Mouse (Mus musculus) embryonic fibroblast, embryonic 13.5 days (primary cell): Measurements from ENCODE around the gene Ago4. TPM values are rescaled to one million over a fixed set of nuclear protein-coding genes. Genes with fewer than 3 reads are reported as not detected.
"Not testable (repeated sequence)": the region's sequence is repeated elsewhere in the genome, so short reads cannot be mapped to it uniquely, and the experiment has no call there.

Source experiments
- H3K27ac ChIP-seq: 2 replicates; pipeline ENCODE4 v1.5.1; 2012; ENCODE audit warnings: low read length, control low read depth, inconsistent platforms; ENCODE audit not compliant: insufficient read depth
- H3K4me1 ChIP-seq: 2 replicates; pipeline ENCODE4 v1.6.1; 2011; ENCODE audit warnings: low read length; ENCODE audit not compliant: control insufficient read depth, insufficient read depth
- H3K4me3 ChIP-seq: 2 replicates; pipeline ENCODE4 v1.5.1; 2011; ENCODE audit warnings: mild to moderate bottlenecking, control low read depth, low read length; ENCODE audit not compliant: insufficient read depth
- CTCF ChIP-seq: IDR thresholded peaks from 2 replicates; pipeline ENCODE4 v1.5.1; 2011; ENCODE audit warnings: mild to moderate bottlenecking, control low read depth, low read length, moderate library complexity, borderline replicate concordance; ENCODE audit not compliant: insufficient read depth
- POLR2A ChIP-seq: IDR thresholded peaks from 2 replicates; pipeline ENCODE4 v1.6.1; 2011; ENCODE audit warnings: low read depth, mild to moderate bottlenecking, control low read depth, low read length, moderate library complexity
- polyA plus RNA-seq: library from polyadenylated mRNA; stranded (reverse); fragments of >200 nt; gene quantifications from 2 replicates; pipeline ENCODE4 v1.2.4, GENCODE M21; 2011; ENCODE audit warnings: low read depth; ENCODE audit not compliant: missing spikeins, insufficient read length

The Ago4 gene
- polyA plus RNA-seq, 1 experiment, result 1.2 TPM

DNA sequence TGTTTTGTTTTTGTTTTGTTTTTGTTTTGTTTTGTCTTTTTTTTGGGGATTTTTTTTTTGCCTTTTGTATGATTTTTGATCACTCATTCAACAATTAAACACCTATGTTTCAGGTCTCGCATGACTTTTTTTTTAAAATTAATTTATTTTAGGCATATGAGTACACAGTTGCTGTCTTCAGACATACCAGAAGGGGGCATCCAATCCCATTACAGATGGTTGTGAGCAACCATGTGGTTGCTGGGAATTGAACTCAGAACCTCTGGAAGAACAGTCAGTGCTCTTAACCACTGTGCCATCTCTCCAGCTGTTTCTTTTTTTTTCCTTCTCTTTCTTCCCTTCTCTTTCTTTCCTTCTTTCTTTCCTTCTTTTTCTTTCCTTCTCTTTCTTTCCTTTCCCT lies 20.4 kb upstream of the Ago4 start:
- Histone ChIP-seq H3K27ac (no peak overlapping the region), H3K4me1 (no peaks in the 10 kb centered on the region; the same call in 1 of the 2 replicates), H3K4me3 (no peak overlapping the region)
- TF ChIP-seq CTCF, result no peak
- no peak for TF ChIP-seq POLR2A

DNA sequence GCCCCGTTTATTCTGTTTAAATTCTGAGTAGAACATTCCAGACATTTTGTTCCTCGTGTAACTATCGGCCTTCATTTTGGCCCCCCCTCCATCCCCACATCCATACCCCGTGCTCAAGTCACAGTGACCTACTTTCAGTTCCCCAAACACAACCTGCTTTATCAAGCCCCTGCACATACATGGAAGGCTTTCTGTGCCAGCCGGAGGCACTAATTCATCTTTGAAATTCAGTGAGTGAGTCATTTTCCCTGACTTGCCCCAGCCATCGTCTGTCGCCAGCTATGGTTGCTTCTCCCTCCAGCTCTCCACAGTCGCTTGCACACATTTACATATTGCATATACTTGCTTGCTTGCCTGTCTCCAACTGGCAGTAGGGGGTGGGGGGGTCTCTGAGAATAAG lies 19.8 kb upstream of the Ago4 start:
- TF ChIP-seq POLR2A (no peak), CTCF (no peak)

DNA sequence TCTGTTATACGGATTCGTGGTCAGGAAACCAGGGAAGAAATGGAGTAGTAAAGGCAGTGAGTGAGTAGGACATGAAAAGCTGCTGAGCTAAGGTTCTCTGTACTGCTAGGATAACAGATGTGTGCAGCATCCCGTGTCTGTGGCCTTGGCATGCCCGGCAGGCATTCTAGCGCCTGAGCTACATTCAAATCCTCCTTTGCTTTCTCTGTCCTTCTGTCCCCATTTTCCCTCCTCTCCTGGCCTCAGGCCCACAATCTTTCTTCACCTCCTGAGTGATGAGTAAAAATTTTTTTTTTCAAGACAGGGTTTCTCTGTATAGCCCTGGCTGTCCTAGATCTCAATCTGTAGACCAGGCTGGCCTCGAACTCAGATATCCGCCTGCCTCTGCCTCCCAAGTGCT lies 18.9 kb upstream of the Ago4 start:
- no peak for TF ChIP-seq CTCF
- TF ChIP-seq POLR2A, result no peak
- Histone ChIP-seq H3K27ac (no peak overlapping the region), H3K4me3 (no peak overlapping the region), H3K4me1 (no peaks in the 10 kb centered on the region)

More for the DNA sequence above, 19.8 kb upstream of the Ago4 start:
- H3K4me1 ChIP-seq, result no peaks in the 10 kb centered on the region
- no peak overlapping the region for H3K27ac ChIP-seq
- H3K4me3 ChIP-seq, result no peak overlapping the region

DNA sequence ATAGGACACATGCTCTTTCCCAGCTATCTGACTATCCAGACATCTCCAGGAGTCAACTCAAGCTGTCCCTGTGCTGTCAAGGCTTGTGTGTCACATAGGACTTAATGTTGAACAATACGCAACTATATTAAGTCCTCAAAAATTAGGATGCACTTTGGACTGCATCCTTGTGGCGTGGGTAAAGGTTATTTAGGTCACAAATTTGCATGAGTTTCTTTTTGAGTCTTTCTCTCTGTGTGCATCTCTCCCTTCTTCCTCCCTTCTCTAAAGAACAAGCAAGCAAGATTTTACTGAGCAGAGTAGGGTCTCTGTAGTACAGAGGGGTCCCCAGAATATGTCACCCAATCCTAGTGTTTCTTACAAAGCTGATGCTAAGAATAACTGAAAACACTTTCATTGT lies 12.9 kb upstream of the Ago4 start:
- H3K4me1 ChIP-seq, result no peaks in the 10 kb centered on the region
- H3K27ac ChIP-seq, result no peak overlapping the region
- TF ChIP-seq POLR2A (no peak), CTCF (no peak)
- H3K4me3 ChIP-seq, result no peak overlapping the region

DNA sequence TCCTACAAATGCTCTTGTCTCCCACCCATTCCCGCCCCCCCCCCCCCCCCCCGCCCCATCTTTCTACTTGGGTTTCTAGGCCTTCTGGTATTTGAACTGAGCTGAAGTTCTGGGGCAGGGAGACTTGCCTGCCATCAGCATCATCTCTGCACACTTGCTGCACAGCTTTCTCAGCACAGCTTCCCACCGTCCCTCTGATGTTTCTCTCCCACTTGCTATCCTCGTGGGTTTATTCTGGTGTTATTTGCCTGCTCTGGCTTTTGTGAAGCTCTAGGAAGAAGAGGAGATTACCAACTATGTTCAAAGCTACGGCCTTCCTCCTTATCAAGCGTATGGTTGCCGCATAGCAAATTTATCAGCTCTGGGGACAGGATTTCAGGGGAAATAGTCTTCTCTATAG lies 12.4 kb upstream of the Ago4 start:
- H3K27ac ChIP-seq, result no peak overlapping the region
- no peak for TF ChIP-seq CTCF
- no peak for TF ChIP-seq POLR2A
- no peaks in the 10 kb centered on the region for H3K4me1 ChIP-seq

DNA sequence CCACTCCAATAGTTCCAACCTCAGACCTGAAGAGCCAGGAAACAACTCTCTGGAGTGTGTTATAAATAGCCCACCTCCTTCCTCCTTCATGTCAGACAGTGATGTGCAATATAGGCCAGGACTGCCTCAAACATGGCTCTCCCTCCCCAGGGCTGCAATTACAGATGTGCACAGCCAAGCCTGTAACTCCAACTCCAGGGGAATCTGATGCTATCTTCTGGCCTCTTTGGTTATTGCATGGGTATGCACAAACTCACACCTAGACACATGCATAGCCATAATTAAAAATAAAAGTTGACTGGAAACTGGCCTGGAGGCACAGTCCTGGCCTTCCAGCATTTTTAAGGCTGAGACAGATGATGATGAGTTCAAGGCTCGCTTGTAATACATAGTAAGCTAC lies 11.7 kb upstream of the Ago4 start:
- Histone ChIP-seq H3K27ac (no peak overlapping the region), H3K4me3 (no peak overlapping the region), H3K4me1 (no peaks in the 10 kb centered on the region)
- TF ChIP-seq POLR2A (no peak), CTCF (no peak)

More for the DNA sequence above, 12.4 kb upstream of the Ago4 start:
- no peak overlapping the region for H3K4me3 ChIP-seq

DNA sequence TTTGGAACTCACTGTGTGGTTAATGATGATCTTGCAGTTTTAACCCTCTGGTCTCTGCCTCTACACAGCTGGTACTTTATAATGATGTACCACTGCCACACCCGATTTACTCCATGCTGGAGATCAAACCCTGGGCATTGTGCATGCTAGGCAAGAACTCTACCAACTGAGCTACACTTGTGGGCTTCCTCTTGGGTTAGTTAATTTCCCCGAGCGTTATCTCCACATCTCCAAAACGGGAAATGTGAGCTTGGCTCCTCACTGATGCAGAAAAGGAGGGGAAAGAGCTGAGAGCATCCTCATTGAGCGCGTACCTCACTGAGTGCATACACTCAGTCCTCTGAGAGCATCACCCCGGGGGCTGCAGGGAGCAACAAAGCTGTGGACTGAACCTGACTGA lies 9.6 kb upstream of the Ago4 start:
- Histone ChIP-seq H3K4me1 (no peaks in the 10 kb centered on the region), H3K4me3 (no peak overlapping the region), H3K27ac (no peak overlapping the region)
- TF ChIP-seq POLR2A (no peak), CTCF (no peak)

DNA sequence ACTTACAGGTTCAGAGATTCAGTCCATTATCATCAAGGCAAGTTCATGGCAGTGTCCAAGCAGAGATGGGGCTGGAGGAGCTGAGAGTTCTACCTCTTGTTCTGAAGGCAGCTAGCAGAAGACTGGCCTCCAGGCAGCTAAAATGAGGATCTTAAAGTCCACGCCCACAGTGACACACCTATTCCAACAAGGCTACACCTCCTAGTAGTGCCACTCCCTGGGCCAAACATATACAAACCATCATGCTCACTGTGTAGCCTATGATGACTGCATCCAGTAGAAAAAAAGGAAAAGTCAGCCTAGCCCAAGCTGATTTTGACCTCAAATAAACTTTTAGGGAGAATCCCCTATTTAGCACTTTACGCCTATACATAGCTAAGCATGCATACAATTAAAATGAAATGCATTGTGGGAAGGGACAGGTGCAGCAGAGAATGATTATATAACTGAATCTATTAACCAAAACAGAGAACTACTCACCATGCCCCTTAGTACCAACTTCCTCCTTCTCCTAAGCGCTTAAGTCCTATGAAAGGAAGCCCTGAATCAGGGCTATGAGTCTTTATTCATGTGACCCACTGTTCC lies 7.3 kb upstream of the Ago4 start:
- Histone ChIP-seq H3K4me3 (no peak overlapping the region), H3K27ac (no peak overlapping the region), H3K4me1 (no peaks in the 10 kb centered on the region)
- TF ChIP-seq CTCF, result no peak
- no peak for TF ChIP-seq POLR2A

DNA sequence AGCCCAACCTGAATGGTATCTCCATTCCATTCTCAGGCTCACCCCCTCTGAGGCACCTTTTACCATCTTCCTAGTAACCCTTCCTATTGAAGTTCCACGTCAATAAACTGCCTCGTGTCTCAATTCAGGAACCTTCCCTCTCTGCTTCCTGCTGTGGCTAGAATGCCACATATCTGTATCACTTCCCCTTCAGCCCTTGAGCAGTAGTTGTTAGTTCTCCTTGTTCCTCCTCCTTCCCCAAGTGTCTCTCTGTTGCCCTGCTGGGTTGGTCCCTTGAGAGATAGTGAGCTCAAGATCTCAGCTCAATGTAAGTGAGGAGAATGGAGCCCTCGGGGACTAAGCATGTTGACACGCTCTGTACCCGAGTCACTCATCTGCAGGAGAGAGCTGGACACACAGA lies 3.6 kb upstream of the Ago4 start:
- no peaks in the 10 kb centered on the region for H3K4me1 ChIP-seq
- no peak for TF ChIP-seq POLR2A
- no peak for TF ChIP-seq CTCF
- no peak overlapping the region for H3K27ac ChIP-seq
- H3K4me3 ChIP-seq, result no peak overlapping the region

DNA sequence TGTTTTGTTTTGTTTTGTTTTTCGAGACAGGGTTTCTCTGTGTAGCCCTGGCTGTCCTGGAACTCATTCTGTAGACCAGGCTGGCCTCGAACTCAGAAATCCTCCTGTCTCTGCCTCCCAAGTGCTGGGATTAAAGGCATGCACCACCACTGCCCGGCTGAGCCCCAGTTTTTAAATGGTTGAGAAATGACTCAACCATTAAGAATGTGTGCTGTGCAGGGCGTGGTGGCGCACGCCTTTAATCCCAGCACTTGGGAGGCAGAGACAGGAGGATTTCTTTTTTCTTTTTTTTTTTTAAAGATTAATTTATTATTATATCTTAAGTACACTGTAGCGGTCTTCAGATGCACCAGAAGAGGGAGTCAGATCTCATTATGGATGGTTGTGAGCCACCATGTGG lies 2.4 kb upstream of the Ago4 start:
- not testable (repeated sequence) for H3K4me1 ChIP-seq, H3K27ac ChIP-seq, H3K4me3 ChIP-seq

DNA sequence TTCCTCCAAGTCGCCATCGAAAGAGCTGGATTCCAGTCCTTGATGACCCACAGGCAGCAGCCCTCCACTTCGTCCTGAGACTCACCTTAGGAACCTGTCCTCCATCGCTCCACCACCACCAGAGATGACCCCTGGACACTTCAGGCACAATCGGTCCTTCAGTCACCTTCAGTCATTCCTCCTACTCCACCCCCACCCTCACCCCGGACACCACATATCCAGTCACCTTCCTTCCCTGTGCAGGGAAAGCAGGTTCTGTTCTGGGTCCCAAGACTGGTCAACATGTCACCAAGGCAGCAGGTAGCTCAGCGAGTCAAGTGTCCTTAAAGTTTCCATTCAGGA lies 428 bp upstream of the Ago4 start:
- Histone ChIP-seq H3K27ac (no peak overlapping the region), H3K4me3 (peak overlapping the region; percentile 44), H3K4me1 (no peaks in the 10 kb centered on the region)
- TF ChIP-seq POLR2A (no peak), CTCF (no peak)

DNA sequence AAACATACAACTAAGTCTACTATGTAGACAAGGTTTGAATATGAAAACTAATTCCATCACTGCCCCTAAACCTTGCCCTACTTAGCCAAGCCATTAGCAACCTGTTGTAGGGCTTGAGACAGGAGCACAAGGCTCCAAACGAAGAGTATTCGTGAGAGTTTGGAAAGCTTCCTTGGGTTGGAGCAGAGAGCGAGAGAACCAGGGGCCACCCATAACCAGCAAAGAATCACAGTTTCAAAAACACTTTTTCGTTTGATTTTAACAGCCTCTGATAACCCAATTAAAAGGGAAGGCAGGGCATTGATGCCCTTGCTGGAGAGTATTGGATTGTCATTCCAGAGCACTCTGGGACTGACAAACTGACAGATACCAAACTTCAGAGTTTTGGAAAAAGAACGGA lies 980 bp downstream of the Ago4 start:
- peak overlapping the region; percentile 72 for H3K4me3 ChIP-seq
- TF ChIP-seq CTCF (no peak), POLR2A (no peak)

More for the DNA sequence above, 980 bp downstream of the Ago4 start:
- no peak overlapping the region for H3K27ac ChIP-seq
- H3K4me1 ChIP-seq, result no peaks in the 10 kb centered on the region
